Mouse (Mus musculus) thymus, postnatal 0 days (tissue): ENCODE results near the gene Mast4. TPM values are rescaled to one million over a fixed set of nuclear protein-coding genes. Genes with fewer than 3 reads are reported as not detected.

Source experiments
- DNase-seq: peaks from one replicate; pipeline ENCODE4 v3.0.0-alpha.2; 2015; ENCODE audit warnings: low spot score
- polyA plus RNA-seq: library from polyadenylated mRNA; unstranded; fragments of >200 nt; fragmentation: Nextera tagmentation; extraction: Ambion mirVana; gene quantifications from 2 replicates; pipeline ENCODE4 v1.2.1, GENCODE M21; 2015

Mast4 gene
- polyA plus RNA-seq, 1 experiment from 2014 or later = 25.4 TPM

DNA sequence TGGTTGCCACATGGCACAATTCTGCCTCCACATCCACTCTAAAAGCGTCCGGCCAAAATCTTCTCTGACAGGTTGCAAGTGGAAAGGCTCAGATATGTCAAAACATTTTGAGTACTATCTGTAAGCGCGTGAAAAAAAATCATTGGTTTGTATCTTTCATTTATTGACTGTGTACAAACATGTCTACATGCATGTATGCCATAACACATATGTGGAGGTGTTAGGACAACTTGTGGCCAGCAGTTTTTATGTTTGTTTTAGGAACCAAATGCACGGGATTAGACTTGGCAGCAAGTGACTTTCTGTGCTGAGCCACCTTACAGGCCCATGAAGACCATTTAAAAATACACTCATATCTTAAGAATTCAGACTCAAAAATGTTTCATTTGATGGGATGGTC is 206.7 kb downstream of the Mast4 start:
- DNase-seq = no peak

DNA sequence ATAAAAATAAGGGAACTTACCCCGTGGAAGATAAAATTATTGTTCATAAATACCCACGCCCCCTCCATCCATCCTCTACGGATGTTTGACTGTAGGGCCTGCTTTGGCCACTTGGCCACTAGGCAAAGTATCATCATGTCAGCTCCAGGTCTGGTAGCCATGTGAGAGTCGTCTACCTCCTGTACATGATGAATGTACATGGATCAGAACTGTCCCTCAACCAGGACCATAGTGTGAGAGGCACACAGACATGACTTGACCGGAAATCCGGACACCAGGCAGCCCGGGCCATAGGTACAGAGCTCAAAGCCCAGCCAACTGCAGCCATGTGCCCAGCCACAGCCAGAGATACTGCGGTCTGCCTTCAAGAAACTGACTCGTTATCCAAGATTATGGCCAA is 210.6 kb downstream of the Mast4 start:
- no peak for DNase-seq

DNA sequence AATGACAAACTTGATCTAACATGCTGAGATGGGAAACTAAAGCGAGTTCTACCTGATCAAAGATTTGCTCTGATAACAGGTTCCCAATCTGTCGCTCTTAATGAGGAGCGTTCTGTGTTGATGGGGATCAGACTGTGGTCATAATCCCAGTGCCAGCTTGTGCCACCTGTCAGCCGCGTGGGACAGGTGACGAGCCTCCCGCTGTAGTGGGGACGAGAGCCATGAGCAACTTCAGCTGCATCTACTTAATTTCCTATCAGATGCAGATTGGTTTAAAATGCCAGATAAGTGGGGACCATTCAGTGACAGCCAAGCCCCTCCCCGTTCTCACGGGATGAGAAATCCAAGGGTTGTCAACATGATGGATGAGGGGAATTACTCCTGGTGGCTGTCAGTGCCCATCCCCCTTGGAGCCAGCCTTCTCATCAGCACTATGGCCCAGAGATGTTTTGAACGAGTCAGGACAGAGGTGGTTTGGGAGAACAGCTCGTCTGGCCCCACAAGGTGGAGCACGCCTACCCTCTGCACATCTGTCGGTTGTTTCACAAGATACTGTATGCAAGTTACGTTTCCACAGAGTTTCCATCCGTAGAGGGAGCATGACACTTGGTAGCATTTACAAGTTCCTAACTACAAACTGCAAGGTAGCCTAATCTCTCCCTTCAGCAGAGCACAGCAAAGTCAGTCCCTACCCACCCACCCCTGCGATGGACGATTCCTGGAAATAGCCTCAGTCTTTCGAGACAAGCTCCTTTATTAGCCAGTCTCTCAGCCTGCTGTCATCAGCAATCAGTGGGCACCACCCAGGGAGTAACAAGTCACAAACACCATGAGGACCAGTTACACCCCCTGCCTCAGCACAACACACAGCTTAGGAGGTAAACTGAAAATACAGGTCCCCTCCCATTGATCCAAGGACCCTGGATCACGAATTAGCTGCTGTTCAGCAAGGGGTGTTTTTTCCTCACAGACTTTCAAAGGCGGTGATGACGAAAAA is 212.2 kb downstream of the Mast4 start:
- DNase-seq = no peak

DNA sequence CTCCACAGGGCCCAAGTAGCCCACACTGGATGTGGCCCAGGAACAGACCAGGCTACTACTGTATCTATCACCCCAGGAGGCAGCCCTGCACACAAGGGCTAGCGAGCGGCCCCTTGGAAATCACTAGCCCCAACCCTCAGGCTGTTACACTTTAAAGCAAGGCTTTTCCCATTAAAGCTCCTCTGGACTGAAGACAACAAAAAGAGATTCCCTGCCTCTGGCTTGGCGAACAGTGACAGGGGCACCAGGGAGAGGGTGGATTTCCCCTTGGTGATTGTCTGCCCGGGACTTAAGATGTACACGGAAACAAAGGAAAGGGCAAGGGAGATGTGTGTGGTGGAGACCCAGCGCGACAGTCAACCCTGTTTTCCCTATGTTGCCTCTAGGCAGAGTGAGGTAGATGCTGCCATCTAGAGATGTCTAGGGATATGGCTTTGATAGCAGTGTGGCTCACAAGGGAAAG is 213.6 kb downstream of the Mast4 start:
- DNase-seq = no peak

DNA sequence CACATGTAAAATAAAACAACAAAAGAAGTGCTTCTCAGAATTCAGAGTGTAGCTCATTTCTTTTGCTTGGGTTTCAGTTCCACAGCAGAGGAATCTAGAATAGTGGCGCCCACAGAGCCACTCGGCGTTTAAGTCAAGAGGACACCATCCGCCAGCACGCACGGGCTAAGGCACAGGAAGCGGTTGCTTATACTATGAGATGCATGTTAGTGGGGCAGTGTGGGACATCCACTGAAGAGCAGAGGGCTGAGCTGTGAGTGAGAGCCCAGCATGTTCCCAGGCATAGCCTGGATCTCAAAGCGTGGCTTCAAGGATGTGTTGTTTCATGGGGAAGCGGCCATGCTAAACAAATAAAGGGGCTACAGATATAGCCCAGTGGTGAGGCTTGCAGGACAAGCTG is 214.6 kb downstream of the Mast4 start:
- DNase-seq = no peak

DNA sequence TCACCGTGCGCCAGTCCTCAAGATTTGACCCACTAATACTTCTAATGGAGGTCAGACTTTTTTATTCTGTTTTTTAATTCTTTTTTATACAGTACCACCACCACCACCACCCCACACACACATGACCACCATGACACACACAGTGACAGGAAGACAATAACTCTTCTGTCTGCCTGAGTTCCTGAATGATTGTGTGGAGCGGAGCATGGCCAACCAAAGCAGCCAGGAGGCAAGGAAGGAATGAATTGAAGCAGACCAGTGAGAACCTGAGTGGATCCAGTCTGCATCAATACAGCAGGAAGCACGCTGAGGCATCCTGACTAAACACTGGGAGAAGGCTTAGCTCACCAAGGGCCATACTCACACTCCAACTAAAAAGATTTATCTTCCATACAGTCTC is 219.2 kb downstream of the Mast4 start:
- DNase-seq = no peak

DNA sequence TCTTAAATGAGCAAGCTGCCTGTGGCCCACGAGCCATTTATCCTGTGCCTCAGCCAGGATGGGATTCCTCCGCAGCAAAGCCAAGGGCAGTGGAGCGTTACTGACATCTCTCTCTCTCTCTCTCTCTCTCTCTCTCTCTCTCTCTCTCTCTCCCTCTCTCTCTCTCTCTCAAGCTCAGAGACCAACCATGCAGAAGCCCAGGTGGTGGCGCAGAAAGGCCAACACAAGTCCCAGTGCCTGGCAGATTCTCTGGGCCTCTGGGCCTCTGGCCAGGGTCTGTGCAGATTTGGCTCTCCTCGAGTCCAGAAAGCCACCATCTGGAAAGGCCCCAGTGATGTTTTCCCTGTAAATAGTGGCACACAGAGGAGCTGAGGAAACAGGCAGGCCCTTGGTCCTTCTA is 220.0 kb downstream of the Mast4 start:
- DNase-seq = no peak

DNA sequence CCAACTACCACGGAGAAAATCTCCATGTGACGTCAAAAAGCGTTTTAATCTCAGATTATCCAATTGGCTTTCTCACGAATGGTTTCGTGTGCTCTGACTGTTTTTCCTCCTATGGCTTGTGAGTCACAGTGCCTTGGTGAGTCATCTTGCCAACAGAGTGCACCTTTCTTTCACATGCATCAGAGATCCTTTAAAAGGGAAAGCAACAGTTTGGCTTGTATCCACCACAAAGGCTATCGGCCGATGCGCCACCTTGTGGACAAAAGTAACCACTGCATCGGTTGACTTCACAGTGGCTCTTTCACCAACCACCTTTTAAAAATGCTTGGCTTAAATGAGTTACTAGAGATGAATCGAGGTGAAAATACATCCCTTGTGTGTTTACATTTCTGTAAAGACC is 224.4 kb downstream of the Mast4 start:
- peak; percentile 68 for DNase-seq

DNA sequence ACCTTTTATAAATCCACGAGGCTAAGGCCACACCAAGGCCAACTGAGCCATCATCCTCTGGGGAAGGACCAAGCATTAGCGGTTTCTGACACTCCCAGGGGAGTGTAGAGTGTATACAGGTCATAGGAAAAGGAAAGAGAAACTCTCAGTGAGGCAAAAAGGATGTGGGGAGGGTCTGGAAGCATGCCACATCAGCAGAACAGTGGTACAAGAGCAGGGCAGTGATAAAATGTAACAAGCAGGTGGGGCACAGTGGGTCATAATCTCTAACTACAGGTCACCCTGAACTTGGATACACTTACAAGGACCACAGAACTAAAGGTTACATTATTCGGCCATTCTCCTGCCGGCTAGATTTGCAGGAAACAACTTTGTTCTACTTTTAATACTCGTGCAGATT is 226.9 kb downstream of the Mast4 start:
- DNase-seq = no peak

DNA sequence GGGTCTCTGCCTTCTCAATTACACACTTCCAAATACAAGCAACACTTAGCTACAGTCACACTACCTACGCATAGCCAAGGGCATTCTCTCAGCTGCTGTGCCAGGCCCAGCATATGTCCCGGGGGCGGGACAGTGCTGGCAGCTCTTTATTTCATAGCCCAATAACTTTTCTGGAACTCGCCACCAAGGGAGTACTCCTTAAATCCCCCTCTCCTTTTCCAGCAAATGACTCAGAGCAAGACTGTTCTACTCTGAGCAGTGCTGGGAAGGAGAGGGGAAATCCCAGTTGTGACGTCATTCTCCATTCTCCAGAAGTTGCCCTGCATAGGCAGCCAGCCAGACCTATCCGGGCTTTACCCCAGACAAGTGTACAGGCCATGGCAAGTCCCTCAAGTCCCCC is 231.7 kb downstream of the Mast4 start:
- no peak for DNase-seq

DNA sequence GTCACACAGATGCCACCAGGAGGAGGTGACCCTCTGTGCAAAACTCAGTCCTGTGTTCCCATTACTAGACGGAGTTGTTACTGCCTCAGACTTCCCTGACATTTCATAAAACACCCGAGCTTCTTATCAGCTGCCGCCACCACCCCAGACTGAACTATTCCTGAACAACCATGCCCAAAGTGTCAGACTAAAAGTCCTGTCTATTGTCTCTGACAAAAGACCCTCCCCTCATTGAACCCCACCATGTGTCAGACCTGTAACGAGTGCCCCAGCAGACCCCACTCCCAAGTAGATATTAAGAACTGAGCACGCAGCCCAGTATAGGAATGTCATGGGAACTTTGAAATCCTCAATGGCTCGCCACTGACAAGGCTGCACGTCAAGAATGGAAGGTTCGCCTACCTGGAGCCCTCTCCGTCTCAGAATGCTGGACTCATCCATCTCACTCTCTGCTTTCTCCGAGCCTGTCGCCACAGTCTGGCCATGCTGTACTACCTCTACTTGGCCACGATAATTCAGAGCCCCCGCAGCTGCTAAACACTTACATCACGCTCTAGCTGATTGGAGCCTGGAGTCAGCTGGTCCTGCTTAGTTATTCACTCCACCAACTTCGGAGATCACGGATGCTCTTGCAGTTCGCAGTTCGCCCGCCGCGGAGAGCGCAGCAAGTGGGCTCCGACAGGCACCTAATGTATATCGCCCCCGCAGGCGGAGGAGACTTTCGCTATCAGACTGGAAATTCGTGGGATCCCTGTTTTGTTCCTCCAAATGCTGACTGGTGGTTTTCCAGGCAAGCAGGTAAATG is 237.7 kb downstream of the Mast4 start:
- DNase-seq = peak; percentile 61

DNA sequence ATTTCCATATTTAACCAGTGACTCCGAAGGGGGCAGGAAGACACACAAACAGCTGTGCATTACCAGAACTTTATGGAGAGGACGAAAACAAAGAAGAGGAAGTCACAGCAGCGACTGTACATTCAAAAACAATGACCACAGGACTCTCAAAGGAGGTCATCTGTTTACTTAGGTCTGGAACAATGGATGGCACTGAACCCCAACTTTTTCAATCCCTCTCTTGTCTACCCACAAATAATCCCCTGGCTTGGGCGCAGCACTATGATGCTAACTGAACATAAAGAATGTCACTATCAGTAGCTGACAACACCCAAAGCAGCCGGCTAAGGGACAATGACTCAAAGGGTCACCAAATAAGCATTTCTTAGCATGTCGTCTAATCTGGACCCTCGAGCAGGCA is 238.8 kb downstream of the Mast4 start:
- DNase-seq = no peak

DNA sequence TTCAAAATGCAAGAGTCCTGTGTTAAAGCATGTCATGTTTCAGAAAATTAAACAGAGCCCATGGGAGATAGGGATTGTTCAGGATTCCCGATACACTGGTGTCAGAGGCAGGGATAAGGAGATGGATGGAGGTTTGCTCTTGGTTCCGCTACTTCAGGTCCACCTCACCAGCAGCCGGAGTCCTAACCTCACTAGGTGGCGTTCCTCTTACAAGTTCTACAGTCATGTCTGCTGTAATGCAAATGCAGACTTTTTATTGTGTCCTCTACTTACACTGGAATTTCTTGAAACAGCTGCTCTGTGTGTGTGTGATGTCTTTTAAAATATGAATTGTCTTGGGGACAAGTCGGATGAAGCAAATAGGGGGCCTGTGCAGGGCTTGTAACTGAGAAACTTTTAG is 239.7 kb downstream of the Mast4 start:
- DNase-seq = no peak

DNA sequence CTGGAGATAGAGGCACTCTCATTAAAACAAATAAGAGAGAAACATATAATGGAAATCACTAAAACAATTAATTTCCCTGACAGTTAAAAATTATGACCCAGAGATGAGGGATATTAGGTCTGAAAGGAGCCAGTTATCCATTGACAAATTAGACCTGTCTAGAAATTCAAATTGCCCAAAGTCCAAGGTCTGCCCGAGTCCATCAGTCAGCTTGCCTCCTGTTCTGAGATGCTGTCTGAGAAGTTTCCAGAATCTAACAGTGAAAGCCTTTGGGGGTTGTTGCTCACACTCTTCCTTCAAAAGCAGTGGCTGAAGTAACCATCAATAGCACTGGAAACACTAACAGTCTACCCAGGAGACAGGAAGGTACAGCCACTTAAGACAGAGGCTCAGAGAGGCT is 240.6 kb downstream of the Mast4 start:
- no peak for DNase-seq

DNA sequence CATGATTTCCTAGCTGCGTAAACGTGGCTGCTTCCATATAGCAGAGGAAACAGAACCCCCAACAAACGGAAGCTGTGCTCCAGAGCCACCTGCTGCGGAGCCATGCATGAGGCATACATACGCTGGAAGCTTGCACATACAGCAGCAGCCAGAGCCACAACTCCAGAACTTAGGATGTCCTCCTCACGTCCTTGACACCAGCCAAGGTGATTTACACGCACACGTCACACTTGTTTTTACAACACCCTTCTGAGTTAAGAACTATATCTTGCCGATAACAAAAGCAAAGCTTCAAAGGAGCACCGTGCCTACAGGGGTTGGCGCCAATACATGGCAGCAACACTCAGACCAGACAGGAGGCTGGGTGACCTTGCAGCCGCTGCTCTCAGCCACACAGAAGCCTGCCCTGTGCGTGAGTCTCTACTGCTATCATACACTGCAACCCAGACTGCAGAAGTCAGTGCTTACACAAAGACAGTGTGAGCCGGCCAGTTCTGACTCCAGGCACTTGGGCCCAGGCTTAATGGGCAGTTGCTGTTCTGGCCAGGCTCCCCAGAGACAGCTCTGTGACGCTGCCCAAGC is 248.7 kb downstream of the Mast4 start:
- DNase-seq = no peak

DNA sequence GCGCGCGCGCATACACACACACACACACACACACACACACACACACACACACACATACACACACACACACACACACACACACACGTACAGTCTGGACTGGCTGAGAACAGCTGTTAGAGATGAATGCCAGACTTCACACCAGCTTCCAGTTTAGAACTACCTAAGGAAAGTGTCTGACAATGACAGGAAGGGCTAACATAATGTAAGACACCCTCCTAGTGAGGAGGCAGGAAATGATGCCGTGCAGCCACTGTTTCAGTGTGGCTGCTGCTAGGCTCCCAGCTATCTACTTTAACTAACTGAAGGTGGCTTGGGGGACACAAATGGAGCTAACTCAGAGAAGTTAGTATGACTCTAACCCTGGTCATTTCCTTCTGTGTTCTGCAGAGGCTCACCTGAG is 251.4 kb downstream of the Mast4 start:
- no peak for DNase-seq

DNA sequence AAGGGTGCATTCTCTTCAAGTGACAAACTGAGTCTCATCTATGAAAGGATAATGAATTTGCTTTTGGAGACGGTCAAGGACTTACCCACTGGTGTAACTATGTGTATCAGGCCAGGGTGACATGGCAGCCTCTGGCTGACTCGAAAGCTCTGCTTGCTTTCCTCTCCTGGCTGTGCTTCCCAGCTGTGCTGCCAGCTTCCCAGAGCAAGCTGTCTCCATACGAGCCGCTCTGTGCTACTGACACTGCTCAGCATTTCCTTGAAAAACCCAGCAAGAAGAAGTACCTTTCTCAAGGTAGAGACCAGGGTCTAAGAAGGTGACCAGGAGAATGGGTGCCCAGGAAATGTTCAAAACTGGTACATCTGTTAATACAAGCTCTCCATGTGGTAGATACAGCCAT is 254.5 kb downstream of the Mast4 start:
- no peak for DNase-seq

DNA sequence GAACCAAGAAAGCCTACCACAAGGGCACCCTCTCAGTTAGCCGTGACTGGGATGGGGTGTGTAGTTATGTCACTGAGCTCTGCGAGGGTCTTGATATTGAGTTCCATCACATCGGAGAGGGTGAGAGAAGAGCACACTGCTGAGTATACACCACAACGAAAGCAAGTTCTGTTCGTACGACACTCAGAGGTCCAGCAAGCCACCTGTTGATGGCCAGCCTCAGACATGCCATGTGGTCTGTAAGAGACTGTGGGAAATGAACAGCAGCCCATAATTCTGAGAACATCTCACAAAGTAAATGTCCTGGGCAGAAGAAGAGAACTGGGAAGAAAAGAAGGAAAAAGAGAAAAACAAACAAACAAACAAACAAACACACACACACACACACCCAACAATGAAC is 255.5 kb downstream of the Mast4 start:
- no peak for DNase-seq

DNA sequence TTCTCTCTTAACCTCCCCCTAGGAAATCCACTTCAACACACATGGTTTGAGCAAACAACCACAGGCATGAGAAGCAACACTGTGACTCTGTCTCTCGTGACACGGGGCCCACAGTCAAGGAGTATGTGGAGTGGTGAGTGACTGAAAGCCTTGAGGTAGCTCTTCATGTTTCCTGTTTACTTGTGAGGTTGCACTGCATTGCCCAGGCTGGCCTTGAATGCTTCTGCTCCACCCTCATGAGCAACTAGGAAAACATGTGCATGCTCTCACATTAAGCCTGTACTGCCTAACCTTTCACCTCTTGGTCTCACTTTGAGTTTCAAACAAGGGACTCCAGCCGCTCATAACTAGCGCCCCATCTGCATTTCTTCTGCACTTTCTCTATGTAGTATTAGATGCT is 260.8 kb downstream of the Mast4 start:
- DNase-seq = no peak

DNA sequence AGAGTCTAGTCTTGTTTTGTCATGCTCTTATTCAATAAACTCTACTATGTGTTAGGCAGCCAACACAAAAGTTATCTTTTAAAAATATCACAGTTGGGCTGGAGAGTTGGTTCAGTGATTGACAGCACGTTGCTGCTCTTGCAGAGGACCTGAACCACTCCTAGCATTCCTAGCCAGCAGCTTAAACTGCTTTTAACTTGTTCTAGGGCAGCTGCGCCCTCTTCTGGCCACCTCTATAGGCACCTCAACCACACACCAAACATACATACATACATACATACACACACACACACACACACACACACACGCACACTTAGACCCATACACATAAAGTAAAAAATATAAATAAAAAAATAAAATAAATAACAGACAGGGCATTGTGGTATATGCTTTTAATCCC is 262.5 kb downstream of the Mast4 start:
- no peak for DNase-seq

DNA sequence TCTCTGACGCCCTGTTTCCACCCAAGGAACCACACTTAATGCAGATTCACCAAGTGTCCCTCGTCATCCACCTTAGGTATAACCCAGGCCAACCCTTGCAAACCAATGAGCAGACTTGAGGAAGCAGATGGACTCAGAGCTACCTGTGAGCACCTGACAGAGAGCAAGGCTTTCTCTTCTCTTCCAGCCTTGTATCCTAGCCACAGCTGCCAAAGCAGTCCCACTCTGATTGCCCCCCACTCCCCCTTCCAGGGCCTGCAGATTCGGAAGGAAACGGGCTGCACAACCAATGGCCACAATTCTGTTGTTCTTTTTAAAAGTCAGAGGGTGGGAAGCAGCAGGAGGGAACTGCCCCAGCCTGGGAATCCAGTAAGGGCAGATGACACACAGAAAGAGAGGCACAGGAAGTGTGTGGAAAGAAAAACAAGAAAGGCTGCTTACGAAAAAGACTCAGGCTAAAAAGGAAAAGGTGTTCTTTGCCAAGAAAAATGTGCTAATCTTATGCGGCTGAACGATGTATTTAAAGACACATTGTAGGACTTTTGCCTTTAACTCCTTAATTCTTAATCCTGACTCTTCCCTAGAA is 266.6 kb downstream of the Mast4 start:
- DNase-seq = no peak

DNA sequence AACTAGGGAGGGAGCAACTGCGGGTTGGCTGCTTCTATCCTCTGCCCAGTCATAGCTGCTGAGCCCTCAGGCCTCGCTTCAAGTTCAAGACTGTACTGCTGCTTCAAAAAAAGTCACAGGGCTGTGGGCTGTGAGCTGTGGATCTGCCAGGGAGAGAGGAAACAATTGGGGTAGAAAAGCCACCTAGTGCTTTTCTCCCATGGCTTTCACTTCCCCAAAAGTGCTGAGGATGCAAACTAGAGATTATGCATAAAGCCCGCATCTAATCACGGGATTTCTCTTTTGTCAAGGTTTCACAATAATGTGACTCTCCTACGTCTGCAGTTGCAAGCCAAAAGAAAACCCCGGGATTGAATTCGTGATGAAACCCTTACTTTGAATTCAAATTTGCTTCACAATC is 268.9 kb downstream of the Mast4 start:
- DNase-seq = no peak
